Comparison of ENCODE assay signal across 29 mouse cellular contexts in genomic region chr10:44167061-44167460, GRCm38 (mm10). TPM values are rescaled to one million over a fixed set of nuclear protein-coding genes. Genes with fewer than 3 reads are reported as not detected.
A peak's percentile ranks its signal among the peaks of the same experiment; 100 is the strongest.
DNase-seq lines count a peak whose midpoint lies in the region; ATAC-seq and TF ChIP-seq lines count a peak whose summit lies in the region.
"Had no signal": no experiment of that assay in that cellular context is flagged by ENCODE, and none has a peak within 500 bp of the region (broad histone marks: within the 10 kb centered on the region; RNA-seq: fewer than 3 reads in every experiment).

No protein-coding gene starts in this region.

- H3K9me3 ChIP-seq in lung, embryonic 14.5 days (ENCODE audit: low read depth, low read length), result no peaks in the 10 kb centered on the region
- H3K9me3 ChIP-seq: embryonic facial prominence, embryonic 10.5 days; embryonic facial prominence, embryonic 15.5 days; forebrain, embryonic 12.5 days; hindbrain, embryonic 10.5 days; intestine, embryonic 15.5 days; liver, embryonic 15.5 days had no signal

- no peaks in the 10 kb centered on the region for H3K36me3 ChIP-seq in lung, embryonic 14.5 days (ENCODE audit: insufficient read depth)
- H3K36me3 ChIP-seq in testis, adult 2 months (ENCODE audit: control insufficient read depth, insufficient read depth, low read length), result no peaks in the 10 kb centered on the region
- H3K36me3 ChIP-seq: embryonic facial prominence, embryonic 10.5 days; embryonic facial prominence, embryonic 15.5 days; forebrain, embryonic 12.5 days; hindbrain, embryonic 10.5 days; intestine, embryonic 15.5 days; liver, embryonic 15.5 days had no signal

- H3K4me2 ChIP-seq in lung, embryonic 14.5 days, result no peak overlapping the region
- H3K4me2 ChIP-seq: embryonic facial prominence, embryonic 15.5 days; forebrain, embryonic 12.5 days; heart, embryonic 11.5 days; intestine, embryonic 15.5 days; liver, embryonic 15.5 days had no signal

- peak; percentile 21 for DNase-seq in heart, postnatal 4 days
- DNase-seq in heart, adult 8-10 months (ENCODE audit: low spot score), result no peak
- peak; percentile 7 for DNase-seq in lung, embryonic 14.5 days
- no peak for DNase-seq in lung, postnatal 25 days (ENCODE audit: low spot score)
- DNase-seq in testis, postnatal 14 days (ENCODE audit: low spot score), result no peak
- no peak for DNase-seq in right cerebral cortex, postnatal 25 days
- DNase-seq: adrenal gland, adult 8-10 months; B cell, adult 2 months; cerebellum, adult 11 months; cerebellum, postnatal 25 days; gastrocnemius, postnatal 10 days; kidney, adult 2 months; kidney, postnatal 36 days; layer of hippocampus, postnatal 36 days; liver; right cerebral cortex, adult 18-20 months; right cerebral cortex, postnatal 4 days; thymus, postnatal 4 days had no signal

- TF ChIP-seq CTCF in lung, embryonic 14.5 days (IDR thresholded peaks at IDR 0.05; ENCODE audit: low read depth), result no peak
- no peak for TF ChIP-seq CTCF in testis, adult 2 months (IDR thresholded peaks at IDR 0.05; ENCODE audit: control insufficient read depth, insufficient read depth, insufficient replicate concordance, low read depth, low read length)

- 54% methylated on average over 5 of the region's 5 CpGs for WGBS in lung, embryonic 14.5 days

- ATAC-seq in lung, embryonic 14.5 days (ENCODE audit: insufficient read depth), result no peak
- ATAC-seq: activated CD4-positive, CD25-positive, alpha-beta regulatory T cell, adult 4 months; hindbrain, embryonic 16.5 days; intestine, embryonic 15.5 days had no signal

- H3K27ac ChIP-seq in lung, embryonic 14.5 days (ENCODE audit: low read depth), result no peak overlapping the region
- no peak overlapping the region for H3K27ac ChIP-seq in testis, adult 2 months (ENCODE audit: control insufficient read depth, insufficient read depth, low read depth, low read length)
- H3K27ac ChIP-seq: embryonic facial prominence, embryonic 10.5 days; embryonic facial prominence, embryonic 15.5 days; forebrain, embryonic 12.5 days; hindbrain, embryonic 10.5 days; intestine, embryonic 15.5 days; liver, embryonic 15.5 days; stomach, postnatal 0 days had no signal

- H3K4me1 ChIP-seq in lung, embryonic 14.5 days (ENCODE audit: insufficient read depth), result no peaks in the 10 kb centered on the region
- no peaks in the 10 kb centered on the region for H3K4me1 ChIP-seq in testis, adult 2 months (ENCODE audit: control insufficient read depth, insufficient read depth, low read length)
- H3K4me1 ChIP-seq: embryonic facial prominence, embryonic 10.5 days; embryonic facial prominence, embryonic 15.5 days; forebrain, embryonic 12.5 days; hindbrain, embryonic 10.5 days; intestine, embryonic 15.5 days had no signal

- no peak overlapping the region for H3K4me3 ChIP-seq in lung, embryonic 14.5 days (ENCODE audit: low read depth, low read length)
- H3K4me3 ChIP-seq in testis, adult 2 months (ENCODE audit: control insufficient read depth, low read depth, low read length), result peak overlapping the region; percentile 12
- H3K4me3 ChIP-seq: embryonic facial prominence, embryonic 10.5 days; embryonic facial prominence, embryonic 15.5 days; forebrain, embryonic 12.5 days; hindbrain, embryonic 10.5 days; intestine, embryonic 15.5 days; liver, embryonic 15.5 days had no signal

- no peaks in the 10 kb centered on the region for H3K27me3 ChIP-seq in lung, embryonic 14.5 days (ENCODE audit: insufficient read depth, low read length)
- no peaks in the 10 kb centered on the region for H3K27me3 ChIP-seq in testis, adult 2 months (ENCODE audit: control insufficient read depth, insufficient read depth, low read length)
- H3K27me3 ChIP-seq: embryonic facial prominence, embryonic 15.5 days; forebrain, embryonic 12.5 days; intestine, embryonic 15.5 days; liver, embryonic 15.5 days had no signal

- no peak overlapping the region for H3K9ac ChIP-seq in lung, embryonic 14.5 days
- H3K9ac ChIP-seq: embryonic facial prominence, embryonic 15.5 days; forebrain, embryonic 12.5 days; intestine, embryonic 15.5 days; liver, embryonic 15.5 days had no signal

- TF ChIP-seq POLR2A in testis, adult 2 months (IDR thresholded peaks at IDR 0.05; ENCODE audit: control insufficient read depth, low read depth, low read length), result no peak

RNA-seq across cellular contexts. Expression of gene Crybg1, which starts 18.4 kb away (rescaled TPM):
- total RNA-seq in heart, postnatal 4 days (2021), result 1 to 10 TPM in 1 of 2 experiments, under 1 TPM in 1; 0.95 to 1.0 TPM
- 1 to 10 TPM; 3.3 to 4.0 (median 3.4) TPM for total RNA-seq in heart, adult 8-10 months (2022)
- polyA plus RNA-seq in lung, embryonic 14.5 days (2014; fragmentation: Nextera tagmentation; extraction: Ambion mirVana), result 0.22 and 0.51 TPM in 2 replicates
- 0.41 and 0.75 TPM in 2 replicates for polyA plus RNA-seq in testis, adult 2 months (2012; rRNA removed)

Comparison
In these comparisons a context has a peak if more than half of its experiments do, and no peak if none do; other contexts are left out.
1. DNase-seq: peak in heart, postnatal 4 days (single experiment) and lung, embryonic 14.5 days (single experiment); none in heart, adult 8-10 months (single experiment), lung, postnatal 25 days (single experiment), testis, postnatal 14 days (single experiment) and right cerebral cortex, postnatal 25 days (single experiment).